Mouse (Mus musculus) gastrocnemius, postnatal 10 days (tissue): Measurements from ENCODE around the gene Olfr629. TPM values are rescaled to one million over a fixed set of nuclear protein-coding genes. Genes with fewer than 3 reads are reported as not detected.
"Not testable (repeated sequence)": the region's sequence is repeated elsewhere in the genome, so short reads cannot be mapped to it uniquely, and the experiment has no call there.

Source experiments
- DNase-seq: peaks from one replicate; pipeline ENCODE4 v3.0.0; 2021; ENCODE audit warnings: mixed read lengths
- long read RNA-seq, 2 experiments: library from polyadenylated mRNA; stranded (forward); transcript quantifications; one replicate each; pipeline ENCODE4 v2.0.0; 2021
- total RNA-seq, 2 experiments: library from RNA; stranded (reverse); gene quantifications; 2 replicates each; pipeline ENCODE4 v1.2.3; 2021

Olfr629 gene
- total RNA-seq: not detected
- long read RNA-seq, experiment 1: 0 reads
- long read RNA-seq, experiment 2: 0 reads

DNA sequence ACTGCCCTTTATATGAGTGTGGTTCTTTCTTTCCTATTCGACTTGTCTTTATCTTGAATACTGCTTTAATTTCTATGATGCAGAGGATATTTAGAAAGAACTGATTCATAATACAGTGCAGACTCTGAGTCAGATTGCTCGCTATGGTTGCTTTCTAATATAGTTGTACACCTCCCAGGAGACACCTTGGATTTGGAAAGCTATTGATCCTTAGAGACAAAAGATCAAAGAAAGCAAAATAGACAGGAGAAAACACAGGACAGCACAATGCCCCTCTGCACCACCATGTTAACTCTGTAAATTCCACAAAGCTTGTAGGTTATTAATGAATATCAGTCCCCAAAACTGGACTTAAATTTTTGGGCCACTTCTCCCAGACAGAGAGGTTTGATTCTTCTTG lies at the start of gene Olfr629:
Gene Olfr629 (minus strand): TSS at position 101 of the 400 bp plus-strand sequence.
- no peak for DNase-seq

DNA sequence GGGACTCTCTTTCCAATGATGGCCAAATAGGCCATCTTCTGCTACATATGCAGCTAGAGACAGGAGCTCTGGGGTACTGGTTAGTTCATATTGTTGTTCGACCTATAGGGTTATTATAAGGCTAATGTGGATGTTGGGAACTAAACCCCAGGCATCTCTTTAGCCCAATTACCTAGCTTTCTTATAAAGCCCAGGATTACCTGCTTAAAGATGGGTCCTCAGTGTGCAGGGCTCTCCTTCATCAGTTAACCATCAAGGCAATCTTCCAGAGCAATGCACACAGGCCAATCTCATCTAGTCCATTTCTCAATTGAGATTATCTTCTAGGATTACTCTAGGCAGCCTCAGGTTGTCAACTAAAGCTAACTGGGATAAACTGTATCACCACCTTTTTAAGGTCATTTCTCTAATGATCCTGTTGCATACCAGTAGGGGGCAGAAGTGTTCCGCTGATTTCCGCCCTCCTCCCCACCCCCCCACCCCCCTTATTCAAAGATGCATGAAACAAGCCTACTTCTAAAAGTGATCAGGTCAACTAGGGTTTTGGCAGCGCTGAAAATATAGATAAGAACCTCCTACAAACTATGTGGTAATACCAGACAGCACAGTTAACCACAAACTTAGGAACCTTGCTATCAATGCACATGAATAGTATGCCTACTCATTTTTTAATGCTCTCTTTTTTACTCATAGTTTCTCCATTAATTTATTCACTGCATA lies 48.1 kb upstream of the Olfr629 start:
- no peak for DNase-seq

DNA sequence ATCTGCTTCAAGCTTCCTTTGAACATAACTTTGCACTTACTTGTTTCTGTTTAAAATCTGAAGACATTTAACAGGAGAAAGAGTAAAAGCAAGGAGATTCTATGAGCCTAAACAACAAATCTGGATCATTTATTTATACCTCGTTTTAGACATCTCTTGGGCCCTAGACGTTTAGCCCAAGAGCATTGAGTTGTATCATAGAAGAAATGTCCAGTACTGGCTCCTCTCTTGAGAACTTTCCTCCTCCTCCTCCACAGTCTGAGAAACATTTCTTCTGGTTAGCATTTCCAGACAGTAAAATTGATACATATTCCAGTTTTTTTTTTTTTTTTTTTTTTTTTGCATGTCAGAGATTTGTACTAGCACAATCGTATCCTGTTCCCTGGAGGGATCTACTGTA lies 47.0 kb upstream of the Olfr629 start, which contains the start of gene Olfr67:
Gene Olfr67 (minus strand): TSS at position 101 of the 400 bp plus-strand sequence.
- DNase-seq: no peak

DNA sequence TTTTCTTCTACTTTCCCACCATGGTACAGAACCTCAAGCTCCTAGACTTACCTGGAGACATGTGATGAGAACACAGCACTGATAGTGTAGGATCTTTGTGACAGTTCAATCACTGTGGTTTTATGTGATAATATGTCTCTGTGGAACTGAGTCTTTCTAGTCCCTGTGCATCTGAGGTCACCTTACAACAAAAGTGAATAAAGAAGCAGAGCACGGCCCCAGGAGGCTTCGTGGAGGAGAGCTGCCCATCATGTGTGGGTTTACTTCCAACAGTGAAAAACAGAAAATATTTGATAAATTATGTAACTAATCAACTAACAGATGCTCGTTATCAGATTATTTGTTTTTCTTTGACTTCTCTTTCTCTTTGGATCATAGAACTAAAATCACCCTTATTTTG lies 34.9 kb upstream of the Olfr629 start, which contains the start of gene Olfr68:
Gene Olfr68 (minus strand): TSS at position 101 of the 400 bp plus-strand sequence.
- DNase-seq: no peak

DNA sequence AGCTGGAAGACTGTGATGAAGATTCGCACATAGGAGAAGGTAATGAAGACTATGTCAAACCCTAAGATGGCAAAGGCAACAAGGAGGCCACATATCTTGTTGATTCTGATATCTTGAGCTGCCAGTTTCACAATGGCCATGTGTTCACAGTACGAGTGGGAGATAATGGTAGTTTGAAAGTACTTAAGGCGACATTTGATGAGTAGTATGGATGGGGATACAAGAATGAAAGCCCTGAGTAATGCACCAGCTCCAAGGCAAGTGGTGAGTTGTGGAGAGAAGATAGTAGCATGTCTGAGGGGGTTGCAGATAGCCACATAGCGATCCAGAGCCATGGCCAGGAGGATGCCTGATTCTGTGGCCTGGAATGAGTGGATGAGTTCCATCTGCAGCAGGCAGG lies 32.9 kb upstream of the Olfr629 start:
- DNase-seq: not testable (repeated sequence)

DNA sequence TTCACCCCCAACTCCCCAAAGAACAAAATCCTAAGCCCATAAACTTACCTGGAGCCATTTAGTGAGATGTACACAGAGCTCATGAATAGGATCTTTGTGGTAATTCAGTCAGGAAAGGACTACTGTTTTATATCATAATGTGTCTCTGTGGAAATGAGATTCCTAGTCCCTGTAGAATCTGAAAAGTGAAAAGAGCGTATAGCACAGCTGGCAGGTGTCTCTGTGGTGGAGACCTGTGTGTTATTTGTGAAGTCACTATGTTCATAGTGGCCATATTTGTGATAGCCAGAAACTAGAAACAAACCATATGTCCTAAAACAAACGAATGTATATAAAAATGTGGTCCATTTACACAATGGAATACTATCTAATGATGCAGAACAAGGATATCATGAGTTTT lies 26.8 kb upstream of the Olfr629 start, which contains the start of gene Olfr69:
Gene Olfr69 (minus strand): TSS at position 101 of the 400 bp plus-strand sequence.
- no peak for DNase-seq

DNA sequence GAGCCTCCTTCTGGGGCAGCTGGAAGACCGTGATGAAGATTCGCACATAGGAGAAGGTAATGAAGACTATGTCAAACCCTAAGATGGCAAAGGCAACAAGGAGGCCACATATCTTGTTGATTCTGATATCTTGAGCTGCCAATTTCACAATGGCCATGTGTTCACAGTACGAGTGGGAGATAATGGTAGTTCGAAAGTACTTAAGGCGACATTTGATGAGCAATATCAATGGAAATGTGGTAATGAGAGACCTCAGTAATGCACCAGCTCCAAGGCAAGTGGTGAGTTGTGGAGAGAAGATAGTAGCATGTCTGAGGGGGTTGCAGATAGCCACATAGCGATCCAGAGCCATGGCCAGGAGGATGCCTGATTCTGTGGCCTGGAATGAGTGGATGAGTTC lies 22.9 kb upstream of the Olfr629 start:
- DNase-seq: not testable (repeated sequence)

DNA sequence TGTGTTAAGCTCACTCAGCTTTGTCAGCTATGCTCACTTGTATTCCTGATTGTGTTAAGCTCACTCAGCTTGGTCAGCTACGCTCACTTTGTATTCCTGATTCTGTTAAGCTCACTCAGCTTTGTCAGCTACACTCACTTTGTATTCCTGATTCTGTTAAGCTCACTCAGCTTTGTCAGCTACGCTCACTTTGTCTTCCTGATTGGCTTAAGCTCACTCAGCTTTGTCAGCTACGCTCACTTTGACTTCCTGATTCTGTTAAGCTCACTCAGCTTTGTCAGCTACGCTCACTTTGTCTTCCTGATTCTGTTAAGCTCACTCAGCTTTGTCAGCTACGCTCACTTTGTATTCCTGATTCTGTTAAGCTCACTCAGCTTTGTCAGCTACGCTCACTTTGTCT lies 17.5 kb upstream of the Olfr629 start:
- DNase-seq: not testable (repeated sequence)

DNA sequence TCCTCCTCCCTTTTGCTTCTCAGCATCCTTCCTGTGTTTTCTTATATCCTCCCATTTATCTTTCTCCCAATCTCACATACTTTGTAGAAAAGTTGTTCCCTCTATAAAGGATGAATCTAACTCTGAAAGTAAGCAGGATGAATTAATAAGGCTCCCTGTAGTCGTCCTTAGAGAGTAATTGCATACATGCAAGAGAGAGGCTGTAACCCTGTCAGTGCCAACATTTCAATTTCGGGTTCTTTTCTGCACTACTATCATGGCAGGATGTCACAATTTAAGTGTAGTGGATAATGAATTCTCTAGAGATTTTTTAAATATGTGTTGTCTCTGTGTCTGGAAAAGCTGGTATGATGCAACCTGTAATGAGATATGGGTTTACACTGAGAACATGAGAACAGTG lies 12.5 kb upstream of the Olfr629 start, which contains the start of gene Olfr630:
Gene Olfr630 (minus strand): TSS at position 101 of the 400 bp plus-strand sequence.
- no peak for DNase-seq

DNA sequence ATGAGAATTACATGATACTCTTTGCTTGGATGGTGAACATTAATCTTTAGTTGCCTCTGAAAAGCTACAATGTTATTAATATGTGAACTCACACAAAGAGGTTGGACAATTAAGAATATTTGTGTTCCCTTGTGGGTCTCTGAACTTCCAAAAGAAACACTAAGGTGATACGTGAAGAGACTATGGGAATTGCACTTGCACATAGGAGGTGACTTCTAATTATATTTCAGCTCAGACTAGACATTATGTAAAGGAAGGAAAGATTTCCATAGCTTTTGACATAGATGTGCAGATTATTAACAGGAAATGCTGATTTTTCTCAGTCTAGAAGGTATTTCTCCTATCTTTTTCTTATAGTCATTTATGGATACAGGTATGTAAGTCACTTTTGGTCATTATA lies 14.7 kb downstream of the Olfr629 start, which contains the start of gene Olfr628:
Gene Olfr628 (plus strand): TSS at position 301 of the 400 bp plus-strand sequence.
- no peak for DNase-seq

DNA sequence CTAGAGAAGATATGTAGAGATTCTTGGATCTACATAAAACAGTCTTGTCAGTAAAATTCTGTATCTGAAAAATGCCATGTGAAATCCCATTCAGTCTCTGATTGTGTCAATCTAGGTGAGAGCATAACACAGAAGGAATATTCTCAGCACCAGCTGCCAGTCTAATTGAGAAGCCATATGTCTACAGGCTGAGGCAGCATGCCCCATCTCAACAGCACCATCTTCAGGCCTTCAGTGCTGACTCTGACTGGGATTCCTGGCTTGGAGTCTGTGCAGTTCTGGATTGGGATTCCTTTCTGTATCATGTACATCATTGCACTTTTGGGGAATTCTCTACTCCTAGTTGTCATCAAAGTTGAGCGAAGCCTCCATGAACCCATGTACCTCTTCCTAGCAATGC lies 28.3 kb downstream of the Olfr629 start:
- not testable (repeated sequence) for DNase-seq

DNA sequence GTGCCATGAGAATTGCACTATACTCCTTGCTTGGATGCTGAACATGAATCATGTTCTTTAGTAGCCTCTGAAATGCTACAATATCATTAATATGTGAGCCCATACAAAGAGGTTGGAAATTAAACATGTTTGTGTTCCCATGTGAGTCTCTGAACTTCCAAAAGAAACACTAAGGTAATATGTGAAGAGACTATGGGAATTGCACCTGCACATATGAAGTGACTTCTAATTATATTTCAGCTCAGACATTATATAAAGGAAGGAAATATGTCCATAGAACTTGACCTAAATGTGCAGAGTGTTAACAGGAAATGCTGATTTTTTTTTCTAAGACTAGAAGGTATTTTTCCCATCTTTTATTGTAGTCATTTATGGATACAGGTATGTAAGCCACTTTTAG lies 30.4 kb downstream of the Olfr629 start, which contains the start of gene Olfr243:
Gene Olfr243 (plus strand): TSS at position 301 of the 400 bp plus-strand sequence.
- no peak for DNase-seq

DNA sequence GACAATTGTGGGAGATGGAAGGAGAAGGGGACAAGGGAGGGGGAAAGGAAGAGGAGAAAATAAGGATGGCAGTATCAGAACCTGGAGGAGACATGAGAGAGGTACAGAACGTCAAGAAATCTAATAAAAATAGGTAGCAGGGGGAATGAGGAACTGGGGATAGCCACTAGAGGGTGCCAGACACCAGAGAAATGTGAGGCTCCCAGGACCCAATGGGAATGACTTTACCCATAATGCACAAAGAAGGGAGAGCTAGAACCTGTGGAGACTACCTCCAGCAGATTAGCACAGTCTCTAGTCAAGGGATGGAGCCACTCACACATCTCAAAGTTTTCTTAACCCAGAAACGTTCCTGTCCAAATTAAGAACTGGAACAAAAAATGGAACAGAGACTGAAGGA lies 32.7 kb downstream of the Olfr629 start:
- no peak for DNase-seq

DNA sequence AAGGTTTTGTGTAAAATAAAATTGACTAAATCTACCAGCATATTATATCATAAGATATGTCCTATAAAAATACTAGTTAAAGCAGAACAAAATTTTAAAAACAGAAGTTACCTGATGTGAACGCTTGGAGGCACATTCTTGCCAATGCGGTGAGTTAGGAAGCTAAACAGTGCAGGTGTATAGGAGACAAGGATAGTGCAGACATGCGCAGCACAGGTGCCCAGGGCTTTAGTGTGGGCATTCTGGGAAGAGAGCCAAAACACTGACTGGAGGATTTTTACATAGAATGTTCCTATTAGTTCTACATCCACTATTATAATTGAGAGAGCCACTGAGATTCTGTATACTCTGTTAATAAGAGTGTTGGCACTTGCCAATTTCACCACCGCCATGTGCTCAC lies 45.3 kb downstream of the Olfr629 start:
- no peak for DNase-seq

Other genes starting within 250 kb of the Olfr629 start
- not detected for gene Olfr609, start 246.9 kb downstream of the Olfr629 start, total RNA-seq
- not detected for gene Olfr610, start 232.8 kb downstream of the Olfr629 start, total RNA-seq
- gene Olfr611, start 224.1 kb downstream of the Olfr629 start, total RNA-seq: not detected
- gene Olfr612, start 202.2 kb downstream of the Olfr629 start, total RNA-seq: not detected
- not detected for gene Olfr613, start 196.9 kb downstream of the Olfr629 start, total RNA-seq
- gene Olfr615, start 188.9 kb downstream of the Olfr629 start, total RNA-seq: not detected
- gene Olfr616, start 175.8 kb downstream of the Olfr629 start, total RNA-seq: not detected
- gene Olfr617, start 171.9 kb downstream of the Olfr629 start, total RNA-seq: not detected
- gene Olfr618, start 154.8 kb downstream of the Olfr629 start, total RNA-seq: not detected
- gene Olfr619, start 144.4 kb downstream of the Olfr629 start, total RNA-seq: not detected
- gene Olfr620, start 132.4 kb downstream of the Olfr629 start, total RNA-seq: not detected
- not detected for gene Olfr622, start 102.2 kb downstream of the Olfr629 start, total RNA-seq
- gene Olfr623, start 81.2 kb downstream of the Olfr629 start, total RNA-seq: not detected
- not detected for gene Olfr624, start 73.8 kb downstream of the Olfr629 start, total RNA-seq
- not detected for gene Olfr625-ps1, start 62.2 kb downstream of the Olfr629 start, total RNA-seq
- gene Olfr243, start 30.3 kb downstream of the Olfr629 start, total RNA-seq: not detected
- not detected for gene Olfr628, start 14.6 kb downstream of the Olfr629 start, total RNA-seq
- not detected for gene Olfr630, start 12.4 kb upstream of the Olfr629 start, total RNA-seq
- not detected for gene Olfr69, start 26.7 kb upstream of the Olfr629 start, total RNA-seq
- not detected for gene Olfr68, start 34.8 kb upstream of the Olfr629 start, total RNA-seq
- gene Olfr67, start 46.9 kb upstream of the Olfr629 start, total RNA-seq: not detected
- 100 to 1,000 TPM; 105 to 167 TPM for gene Hbb-bt, start 69.1 kb upstream of the Olfr629 start, total RNA-seq
- 1,000 to 10,000 TPM in 1 of 2 experiments, 100 to 1,000 TPM in 1; 926 to 1,441 TPM for gene Hbb-bs, start 83.2 kb upstream of the Olfr629 start, total RNA-seq
- not detected for gene Hbb-bh2, start 95.6 kb upstream of the Olfr629 start, total RNA-seq
- gene Hbb-bh1, start 98.2 kb upstream of the Olfr629 start, total RNA-seq: not detected
- gene Hbb-y, start 108.3 kb upstream of the Olfr629 start, total RNA-seq: not detected
- not detected for gene Olfr66, start 141.3 kb upstream of the Olfr629 start, total RNA-seq
- not detected for gene Olfr64, start 149.5 kb upstream of the Olfr629 start, total RNA-seq
- not detected for gene Olfr65, start 158.5 kb upstream of the Olfr629 start, total RNA-seq
- not detected for gene Olfr631, start 183.9 kb upstream of the Olfr629 start, total RNA-seq
- not detected for gene Olfr632, start 189.4 kb upstream of the Olfr629 start, total RNA-seq
- not detected for gene Olfr633, start 199.5 kb upstream of the Olfr629 start, total RNA-seq
- not detected for gene Olfr635, start 226.2 kb upstream of the Olfr629 start, total RNA-seq